Mouse (Mus musculus) stomach, embryonic 15.5 days (tissue): ENCODE data around the gene Plcb1. TPM values are rescaled to one million over a fixed set of nuclear protein-coding genes. Genes with fewer than 3 reads are reported as not detected.
A peak's percentile ranks its signal among the peaks of the same experiment; 100 is the strongest.

Source experiments
- ATAC-seq: fragments of 200-750 bp; cut with Nextera tagmentation; 2 replicates; pipeline ENCODE4 v1.8.0; 2017; ENCODE audit warnings: low read depth, moderate number of reproducible peaks, moderate TSS enrichment; ENCODE audit not compliant: insufficient read depth, low FRiP score
- H3K27ac ChIP-seq: fragments of 300-500 bp; sonication (generic); 2 replicates; pipeline ENCODE4 v1.5.1; 2015; ENCODE audit warnings: mild to moderate bottlenecking, inconsistent platforms
- H3K27me3 ChIP-seq: fragments of 300-500 bp; sonication (generic); replicated peaks from 2 replicates; pipeline ENCODE4 v1.6.1; 2015; ENCODE audit warnings: inconsistent platforms
- H3K36me3 ChIP-seq: fragments of 300-500 bp; sonication (generic); 2 replicates; pipeline ENCODE4 v1.6.1; 2015; ENCODE audit warnings: inconsistent platforms
- H3K4me1 ChIP-seq: fragments of 300-500 bp; sonication (generic); 2 replicates; pipeline ENCODE4 v1.6.1; 2015; ENCODE audit warnings: inconsistent platforms
- H3K4me2 ChIP-seq: fragments of 300-500 bp; sonication (generic); 2 replicates; pipeline ENCODE4 v1.6.1; 2015; ENCODE audit warnings: mild to moderate bottlenecking, inconsistent platforms
- H3K4me3 ChIP-seq: fragments of 300-500 bp; sonication (generic); replicated peaks from 2 replicates; pipeline ENCODE4 v1.5.1; 2015; ENCODE audit warnings: inconsistent platforms
- H3K9ac ChIP-seq: fragments of 300-500 bp; sonication (generic); 2 replicates; pipeline ENCODE4 v1.6.1; 2015; ENCODE audit warnings: inconsistent platforms
- H3K9me3 ChIP-seq: fragments of 300-500 bp; sonication (generic); 2 replicates; pipeline ENCODE4 v1.6.1; 2016; ENCODE audit warnings: inconsistent platforms
- WGBS: fragments of 180-500 bp; shearing (Covaris S2); methylation state at CpG from one replicate; pipeline ENCODE4 v1.1.7; 2015; 5-methylcytosine and 5-hydroxymethylcytosine counted together
- polyA plus RNA-seq: library from polyadenylated mRNA; unstranded; fragments of >200 nt; fragmentation: Nextera tagmentation; extraction: Ambion mirVana; gene quantifications from 2 replicates; pipeline ENCODE4 v1.2.1, GENCODE M21; 2015

Plcb1 gene
- polyA plus RNA-seq, 1 experiment from 2014 or later = 16.4 TPM

GRCm38 (mm10) chr2:135108607-135109006 lies 322.7 kb downstream of the Plcb1 start:
- no peaks in the 10 kb centered on the region for H3K9me3 ChIP-seq
- H3K4me1 ChIP-seq = no peaks in the 10 kb centered on the region
- no peak overlapping the region for H3K4me2 ChIP-seq
- H3K27me3 ChIP-seq = no peaks in the 10 kb centered on the region
- H3K4me3 ChIP-seq = no peak overlapping the region
- H3K27ac ChIP-seq = no peak overlapping the region
- no peak overlapping the region for H3K9ac ChIP-seq
- no peak for ATAC-seq
- 74% methylated on average over 2 of the region's 2 CpGs for WGBS
- no peaks in the 10 kb centered on the region for H3K36me3 ChIP-seq

GRCm38 (mm10) chr2:135114501-135115128 lies 328.7 kb downstream of the Plcb1 start:
- no peaks in the 10 kb centered on the region for H3K27me3 ChIP-seq
- no peaks in the 10 kb centered on the region for H3K4me1 ChIP-seq
- 80% methylated on average over 3 of the region's 3 CpGs for WGBS
- H3K4me2 ChIP-seq = no peak overlapping the region
- H3K9ac ChIP-seq = no peak overlapping the region
- no peak overlapping the region for H3K4me3 ChIP-seq
- H3K36me3 ChIP-seq = no peaks in the 10 kb centered on the region
- H3K9me3 ChIP-seq = no peaks in the 10 kb centered on the region
- no peak overlapping the region for H3K27ac ChIP-seq
- no peak for ATAC-seq

GRCm38 (mm10) chr2:135123057-135123456 lies 337.2 kb downstream of the Plcb1 start:
- ATAC-seq = no peak
- H3K36me3 ChIP-seq = no peaks in the 10 kb centered on the region
- H3K27ac ChIP-seq = no peak overlapping the region
- H3K4me2 ChIP-seq = no peak overlapping the region
- no peaks in the 10 kb centered on the region for H3K27me3 ChIP-seq
- no peaks in the 10 kb centered on the region for H3K4me1 ChIP-seq
- H3K9ac ChIP-seq = no peak overlapping the region
- no peaks in the 10 kb centered on the region for H3K9me3 ChIP-seq
- no peak overlapping the region for H3K4me3 ChIP-seq
- 75% methylated on average over 4 of the region's 4 CpGs for WGBS

- Histone ChIP-seq H3K4me1 (no peaks in the 10 kb centered on the region), H3K9ac (no peak overlapping the region), H3K27me3 (no peaks in the 10 kb centered on the region), H3K27ac (no peak overlapping the region), H3K9me3 (no peaks in the 10 kb centered on the region), H3K4me2 (no peak overlapping the region), H3K4me3 (no peak overlapping the region), H3K36me3 (no peaks in the 10 kb centered on the region)
- ATAC-seq = peak; percentile 22; the same call in 1 of the 2 replicates
- 66% methylated on average over 4 of the region's 4 CpGs for WGBS
Measured at GRCm38 (mm10) chr2:135123695-135124343, 338.0 kb downstream of the Plcb1 start.

- no peak for ATAC-seq
- Histone ChIP-seq H3K4me3 (no peak overlapping the region), H3K27ac (no peak overlapping the region), H3K4me2 (no peak overlapping the region), H3K4me1 (peaks cover 3% of the 10 kb centered on the region; the same call in 1 of the 2 replicates), H3K9ac (no peak overlapping the region), H3K36me3 (no peaks in the 10 kb centered on the region), H3K9me3 (no peaks in the 10 kb centered on the region), H3K27me3 (no peaks in the 10 kb centered on the region)
- 8% methylated on average over 8 of the region's 8 CpGs for WGBS
Measured at GRCm38 (mm10) chr2:135140576-135140975, 354.7 kb downstream of the Plcb1 start.

GRCm38 (mm10) chr2:135152289-135152688 lies 366.4 kb downstream of the Plcb1 start:
- ATAC-seq = no peak

GRCm38 (mm10) chr2:135153248-135153647 lies 367.4 kb downstream of the Plcb1 start:
- Histone ChIP-seq H3K27me3 (no peaks in the 10 kb centered on the region), H3K4me1 (no peaks in the 10 kb centered on the region), H3K27ac (no peak overlapping the region; the same call in 1 of the 2 replicates), H3K9ac (no peak overlapping the region), H3K36me3 (no peaks in the 10 kb centered on the region), H3K4me3 (no peak overlapping the region), H3K4me2 (no peak overlapping the region), H3K9me3 (no peaks in the 10 kb centered on the region)
- 69% methylated on average over 4 of the region's 4 CpGs for WGBS
- ATAC-seq = no peak

More at GRCm38 (mm10) chr2:135152289-135152688, 366.4 kb downstream of the Plcb1 start:
- Histone ChIP-seq H3K27me3 (no peaks in the 10 kb centered on the region), H3K9me3 (no peaks in the 10 kb centered on the region), H3K4me2 (no peak overlapping the region), H3K4me1 (no peaks in the 10 kb centered on the region), H3K4me3 (no peak overlapping the region), H3K27ac (no peak overlapping the region), H3K9ac (no peak overlapping the region), H3K36me3 (no peaks in the 10 kb centered on the region)
- 56% methylated on average over 7 of the region's 7 CpGs for WGBS

GRCm38 (mm10) chr2:135156055-135156454 lies 370.2 kb downstream of the Plcb1 start:
- H3K36me3 ChIP-seq = no peaks in the 10 kb centered on the region
- no peak for ATAC-seq
- H3K9me3 ChIP-seq = no peaks in the 10 kb centered on the region
- H3K4me2 ChIP-seq = no peak overlapping the region
- no peak overlapping the region for H3K9ac ChIP-seq
- H3K4me1 ChIP-seq = no peaks in the 10 kb centered on the region
- 82% methylated on average over 7 of the region's 7 CpGs for WGBS
- H3K4me3 ChIP-seq = no peak overlapping the region
- no peaks in the 10 kb centered on the region for H3K27me3 ChIP-seq
- H3K27ac ChIP-seq = no peak overlapping the region

GRCm38 (mm10) chr2:135157961-135158360 lies 372.1 kb downstream of the Plcb1 start:
- no peak for ATAC-seq
- H3K4me1 ChIP-seq = no peaks in the 10 kb centered on the region
- no peaks in the 10 kb centered on the region for H3K36me3 ChIP-seq
- H3K27me3 ChIP-seq = no peaks in the 10 kb centered on the region
- H3K4me2 ChIP-seq = no peak overlapping the region
- H3K9me3 ChIP-seq = no peaks in the 10 kb centered on the region
- no peak overlapping the region for H3K9ac ChIP-seq
- H3K27ac ChIP-seq = no peak overlapping the region
- no peak overlapping the region for H3K4me3 ChIP-seq
- WGBS = 96% methylated on average over 2 of the region's 2 CpGs

GRCm38 (mm10) chr2:135161673-135162072 lies 375.8 kb downstream of the Plcb1 start:
- H3K4me2 ChIP-seq = no peak overlapping the region
- H3K27me3 ChIP-seq = no peaks in the 10 kb centered on the region
- no peaks in the 10 kb centered on the region for H3K4me1 ChIP-seq
- H3K27ac ChIP-seq = no peak overlapping the region
- no peak overlapping the region for H3K4me3 ChIP-seq
- no peaks in the 10 kb centered on the region for H3K36me3 ChIP-seq
- no peak for ATAC-seq
- no peak overlapping the region for H3K9ac ChIP-seq
- 82% methylated on average over 4 of the region's 4 CpGs for WGBS
- no peaks in the 10 kb centered on the region for H3K9me3 ChIP-seq

- Histone ChIP-seq H3K9me3 (no peaks in the 10 kb centered on the region), H3K4me3 (no peak overlapping the region), H3K27me3 (no peaks in the 10 kb centered on the region), H3K36me3 (no peaks in the 10 kb centered on the region), H3K4me1 (no peaks in the 10 kb centered on the region), H3K27ac (no peak overlapping the region), H3K4me2 (no peak overlapping the region), H3K9ac (no peak overlapping the region)
- ATAC-seq = no peak
- 72% methylated on average over 3 of the region's 3 CpGs for WGBS
Measured at GRCm38 (mm10) chr2:135165512-135165911, 379.6 kb downstream of the Plcb1 start.

GRCm38 (mm10) chr2:135175544-135175943 lies 389.7 kb downstream of the Plcb1 start:
- 63% methylated on average over 4 of the region's 4 CpGs for WGBS

More at GRCm38 (mm10) chr2:135175544-135175943, 389.7 kb downstream of the Plcb1 start:
- no peaks in the 10 kb centered on the region for H3K9me3 ChIP-seq
- H3K27me3 ChIP-seq = no peaks in the 10 kb centered on the region
- H3K9ac ChIP-seq = no peak overlapping the region
- no peak overlapping the region for H3K27ac ChIP-seq
- H3K36me3 ChIP-seq = no peaks in the 10 kb centered on the region
- no peak for ATAC-seq
- no peak overlapping the region for H3K4me3 ChIP-seq
- no peaks in the 10 kb centered on the region for H3K4me1 ChIP-seq
- H3K4me2 ChIP-seq = no peak overlapping the region
